Mouse (Mus musculus): ENCODE measurements around the gene Pkig.

DNA sequence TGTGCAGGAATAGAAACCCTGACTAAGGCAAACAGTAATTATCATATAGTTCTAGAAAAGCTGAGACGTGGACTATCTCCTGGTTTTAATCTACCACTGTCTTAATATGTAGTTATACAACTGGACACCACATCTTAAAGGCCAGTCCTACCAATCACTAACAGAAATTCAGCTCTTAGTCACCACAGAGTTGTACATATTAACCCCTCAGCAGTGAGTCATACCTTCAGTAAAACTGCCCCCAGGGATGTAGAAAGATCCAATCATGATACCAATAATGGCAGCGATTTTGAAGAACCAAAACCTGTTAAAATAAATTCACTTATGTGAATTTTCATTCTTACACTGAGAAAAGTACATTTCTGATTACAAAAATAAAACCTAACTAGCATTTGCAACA lies 24.0 kb upstream of the Pkig start:
- TF ChIP-seq CTCF (IDR thresholded peaks at IDR 0.05; ENCODE audit: low read depth, low read length) (no peak), POLR2A (IDR thresholded peaks at IDR 0.05; ENCODE audit: insufficient read depth, low read length) (no peak)
